Mouse (Mus musculus): ENCODE measurements around the gene Tpp1.

Tpp1 gene

GRCm38 (mm10) chr7:105726144-105726979 is 25.7 kb downstream of the Tpp1 start:
- no peak for DNase-seq

- DNase-seq: no peak
Measured at GRCm38 (mm10) chr7:105721916-105722315, 30.1 kb downstream of the Tpp1 start.

DNA sequence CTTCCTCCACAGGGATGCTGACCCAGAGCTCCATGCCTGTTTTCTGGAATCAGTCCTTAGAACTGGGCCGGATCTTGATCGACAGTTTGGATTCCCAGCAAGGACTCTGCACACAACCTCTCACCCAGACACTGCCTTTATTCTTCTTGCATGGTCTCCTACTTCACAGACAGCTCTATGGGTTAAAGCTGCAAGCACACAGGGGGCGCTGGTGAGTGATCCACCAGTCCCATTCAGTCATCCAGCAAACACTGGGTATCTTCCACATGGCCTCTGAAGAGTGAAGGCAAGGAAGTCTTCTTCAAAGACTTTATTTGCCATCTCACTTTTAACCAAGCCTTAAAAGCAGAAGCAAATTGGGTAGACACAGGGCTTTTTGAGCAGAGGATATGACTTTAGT is 36.7 kb downstream of the Tpp1 start:
- no peak for DNase-seq

DNA sequence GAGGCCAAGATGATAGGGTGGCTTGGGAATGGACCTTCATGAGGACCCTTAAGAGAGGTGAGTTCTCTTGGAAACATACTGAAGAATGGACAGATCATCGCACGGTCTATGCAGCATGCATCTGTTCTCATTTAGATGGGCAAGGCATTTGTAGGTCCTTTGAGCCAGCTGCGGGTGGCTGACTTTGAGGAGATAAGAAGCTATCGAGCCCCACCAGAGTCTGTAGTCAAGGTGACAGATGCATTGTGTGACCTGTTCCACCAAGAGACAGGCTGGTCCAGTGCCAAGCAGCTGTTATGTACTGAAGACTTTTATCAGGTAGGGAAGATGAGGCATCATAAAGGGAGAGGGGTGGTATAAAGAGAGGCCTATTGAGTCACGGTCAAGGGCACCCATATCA is 43.3 kb downstream of the Tpp1 start:
- no peak for DNase-seq

DNA sequence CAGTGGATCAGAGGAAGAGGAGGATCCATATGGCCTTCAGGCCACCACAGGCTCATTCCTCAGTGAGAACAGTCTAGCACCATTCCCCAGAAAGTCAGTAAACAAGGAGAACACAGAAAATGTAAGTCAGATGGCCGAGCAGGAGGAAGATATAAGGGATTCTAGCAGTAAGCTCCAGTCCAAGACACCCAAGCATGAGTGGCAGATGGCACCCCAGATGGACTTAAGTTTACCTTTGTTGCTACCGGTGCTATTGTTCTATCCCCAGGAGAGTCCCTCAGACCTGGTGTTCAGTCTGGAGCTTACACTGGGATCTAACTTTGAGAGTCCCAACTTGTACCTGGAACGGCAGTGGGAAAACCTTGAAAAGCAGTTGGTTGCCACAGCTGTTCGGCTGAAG is 48.2 kb downstream of the Tpp1 start:
- DNase-seq: no peak

- no peak for DNase-seq
Measured at GRCm38 (mm10) chr7:105703184-105703583, 48.9 kb downstream of the Tpp1 start.

All from spleen, adult 18-20 months (tissue).